ENCODE assay signal across 16 mouse cellular contexts in genomic region chr9:66615141-66615540, GRCm38 (mm10). TPM values are rescaled to one million over a fixed set of nuclear protein-coding genes. Genes with fewer than 3 reads are reported as not detected.
DNase-seq lines count a peak whose midpoint lies in the region; ATAC-seq and TF ChIP-seq lines count a peak whose summit lies in the region.
"Had no signal": no experiment of that assay in that cellular context is flagged by ENCODE, and none has a peak within 500 bp of the region (broad histone marks: within the 10 kb centered on the region; RNA-seq: fewer than 3 reads in every experiment).

No protein-coding gene starts in this region.

- H3K9me3 ChIP-seq in kidney, postnatal 0 days (replicated peaks; ENCODE audit: low read length) = no peaks in the 10 kb centered on the region
- H3K9me3 ChIP-seq: embryonic facial prominence, embryonic 13.5 days; forebrain, embryonic 12.5 days; heart, embryonic 12.5 days; hindbrain, embryonic 15.5 days; midbrain, embryonic 10.5 days had no signal

- H3K4me1 ChIP-seq in kidney, postnatal 0 days (replicated peaks; ENCODE audit: insufficient read depth, low read length) = no peaks in the 10 kb centered on the region

- no peak overlapping the region for H3K9ac ChIP-seq in kidney, postnatal 0 days (ENCODE audit: low read depth, low read length)
- H3K9ac ChIP-seq: embryonic facial prominence, embryonic 13.5 days; forebrain, embryonic 12.5 days; heart, embryonic 12.5 days; hindbrain, embryonic 15.5 days had no signal

- intact Hi-C loops in gastrocnemius, postnatal 14 days (cut with DNase I; ENCODE audit: low total_unique reads) = no loop called here

- H3K4me3 ChIP-seq in kidney, postnatal 0 days (replicated peaks; ENCODE audit: low read depth, low read length) = no peak overlapping the region
- H3K4me3 ChIP-seq: embryonic facial prominence, embryonic 13.5 days; forebrain, embryonic 12.5 days; heart, embryonic 12.5 days; hindbrain, embryonic 15.5 days; layer of hippocampus, adult 2 months; midbrain, embryonic 10.5 days had no signal

- no peak overlapping the region for H3K4me2 ChIP-seq in kidney, postnatal 0 days (ENCODE audit: low read length)
- H3K4me2 ChIP-seq: embryonic facial prominence, embryonic 13.5 days; forebrain, embryonic 12.5 days; heart, embryonic 12.5 days; hindbrain, embryonic 15.5 days had no signal

- WGBS in kidney, postnatal 0 days = 59% methylated on average over 9 of the region's 9 CpGs

- no peak for TF ChIP-seq CTCF in kidney, postnatal 0 days (IDR thresholded peaks at IDR 0.05; ENCODE audit: low read depth)

- no peak for DNase-seq in kidney, postnatal 0 days (ENCODE audit: low spot score)
- no peak for DNase-seq in kidney, adult 9 months
- peak; percentile 90 for DNase-seq in thymus, postnatal 0 days (ENCODE audit: low spot score)
- DNase-seq in gastrocnemius, postnatal 14 days = no peak
- DNase-seq in retina, postnatal 1 day = no peak
- no peak for DNase-seq in urinary bladder, postnatal 36 days (ENCODE audit: low spot score in 2 of 2)
- DNase-seq: cerebellum, postnatal 10 days; right cerebral cortex, postnatal 14 days had no signal

- peak overlapping the region; percentile 4; the same call in 1 of the 2 replicates for H3K27ac ChIP-seq in kidney, postnatal 0 days
- H3K27ac ChIP-seq: embryonic facial prominence, embryonic 13.5 days; forebrain, embryonic 12.5 days; hindbrain, embryonic 15.5 days; layer of hippocampus, adult 2 months; midbrain, embryonic 10.5 days had no signal

- H3K36me3 ChIP-seq in kidney, postnatal 0 days (ENCODE audit: insufficient read depth, low read length) = no peaks in the 10 kb centered on the region
- H3K36me3 ChIP-seq: embryonic facial prominence, embryonic 13.5 days; forebrain, embryonic 12.5 days; heart, embryonic 12.5 days; hindbrain, embryonic 15.5 days; midbrain, embryonic 10.5 days had no signal

- no peak for ATAC-seq in kidney, postnatal 0 days (replicated peaks; ENCODE audit: low FRiP score, low read depth)
- ATAC-seq in CD4-positive, CD25-positive, alpha-beta regulatory T cell, adult 4 months = peak; percentile 86
- ATAC-seq in megakaryocyte, adult 5-6 weeks (ENCODE audit: poor library complexity, severe bottlenecking) = peak; percentile 46

- no peaks in the 10 kb centered on the region for H3K27me3 ChIP-seq in kidney, postnatal 0 days (ENCODE audit: insufficient read depth, low read length)
- H3K27me3 ChIP-seq: embryonic facial prominence, embryonic 13.5 days; forebrain, embryonic 12.5 days; heart, embryonic 12.5 days; hindbrain, embryonic 15.5 days had no signal

RNA-seq across cellular contexts. Expression of gene Usp3, which starts 22.2 kb away (rescaled TPM):
- polyA plus RNA-seq in kidney, postnatal 0 days (2015; fragmentation: Nextera tagmentation; extraction: Ambion mirVana) = 58.7 and 63.4 TPM in 2 replicates
- 100 to 1,000 TPM; 121 to 156 TPM for polyA plus RNA-seq in CD4-positive, CD25-positive, alpha-beta regulatory T cell, adult 4 months (2017; shearing (Covaris generic))
- 86.9 and 97.6 TPM in 2 replicates for total RNA-seq in megakaryocyte, adult 5-6 weeks (2015)
- 68.1 and 75.5 TPM in 2 replicates for total RNA-seq in megakaryocyte, adult 5-6 weeks (2017)
- polyA plus RNA-seq in thymus, postnatal 0 days (2015; fragmentation: Nextera tagmentation; extraction: Ambion mirVana) = 154 and 168 TPM in 2 replicates
- total RNA-seq in gastrocnemius, postnatal 14 days (2021) = 10 to 100 TPM; 18.4 to 18.9 TPM
